Mouse (Mus musculus) stomach, embryonic 14.5 days (tissue): Measurements from ENCODE around the gene Ptprg. TPM values are rescaled to one million over a fixed set of nuclear protein-coding genes. Genes with fewer than 3 reads are reported as not detected.

Experiments used
- ATAC-seq: fragments of 200-750 bp; cut with Nextera tagmentation; 2 replicates; pipeline ENCODE4 v1.8.0; 2017; ENCODE audit warnings: low read depth, moderate TSS enrichment; ENCODE audit not compliant: insufficient number of reproducible peaks, insufficient read depth, low FRiP score
- H3K27ac ChIP-seq: fragments of 300-500 bp; sonication (generic); 2 replicates; pipeline ENCODE4 v1.5.1; 2014; ENCODE audit warnings: mild to moderate bottlenecking, low read length, moderate library complexity, mixed read lengths
- H3K27me3 ChIP-seq: fragments of 300-500 bp; sonication (generic); 2 replicates; pipeline ENCODE4 v1.6.1; 2014; ENCODE audit warnings: low read length, control low read depth, mixed read lengths; ENCODE audit not compliant: control insufficient read depth, insufficient read depth
- H3K36me3 ChIP-seq: fragments of 300-500 bp; sonication (generic); 2 replicates; pipeline ENCODE4 v1.6.1; 2014; ENCODE audit warnings: mild to moderate bottlenecking, control low read depth, low read length, moderate library complexity, mixed read lengths; ENCODE audit not compliant: control insufficient read depth, insufficient read depth
- H3K4me1 ChIP-seq: fragments of 300-500 bp; sonication (generic); 2 replicates; pipeline ENCODE4 v1.6.1; 2014; ENCODE audit warnings: low read length, control low read depth, mixed read lengths; ENCODE audit not compliant: control insufficient read depth, insufficient read depth
- H3K4me2 ChIP-seq: fragments of 300-500 bp; sonication (generic); replicated peaks from 2 replicates; pipeline ENCODE4 v1.6.1; 2014; ENCODE audit warnings: low read depth, low read length, control low read depth
- H3K4me3 ChIP-seq: fragments of 300-500 bp; sonication (generic); 2 replicates; pipeline ENCODE4 v1.5.1; 2014; ENCODE audit warnings: low read depth, low read length, control low read depth
- H3K9ac ChIP-seq: fragments of 300-500 bp; sonication (generic); replicated peaks from 2 replicates; pipeline ENCODE4 v1.6.1; 2014; ENCODE audit warnings: low read depth, mild to moderate bottlenecking, control low read depth, low read length, moderate library complexity, mixed read lengths
- H3K9me3 ChIP-seq: fragments of 300-500 bp; sonication (generic); 2 replicates; pipeline ENCODE4 v1.6.1; 2016; ENCODE audit warnings: low read depth, low read length, control low read depth; ENCODE audit not compliant: control insufficient read depth
- WGBS: fragments of 180-500 bp; shearing (Covaris S2); extraction: QIAGEN DNeasy Blood & Tissue Kit; methylation state at CpG from one replicate; pipeline ENCODE4 v1.1.7; 2014; 5-methylcytosine and 5-hydroxymethylcytosine counted together
- polyA plus RNA-seq: library from polyadenylated mRNA; unstranded; fragments of >200 nt; fragmentation: Nextera tagmentation; extraction: Ambion mirVana; gene quantifications from 2 replicates; pipeline ENCODE4 v1.2.1, GENCODE M21; 2014

Ptprg gene
- polyA plus RNA-seq, 1 experiment from 2014 or later, result 31.3 TPM

GRCm38 (mm10) chr14:12163196-12163595 is 609.9 kb downstream of the Ptprg start:
- ATAC-seq, result no peak
- Histone ChIP-seq H3K4me1 (peaks cover 11% of the 10 kb centered on the region), H3K9me3 (no peaks in the 10 kb centered on the region), H3K27ac (no peak overlapping the region), H3K4me2 (no peak overlapping the region), H3K9ac (no peak overlapping the region), H3K36me3 (peaks cover 3% of the 10 kb centered on the region; the same call in 1 of the 2 replicates), H3K4me3 (no peak overlapping the region), H3K27me3 (no peaks in the 10 kb centered on the region)
- 78% methylated on average over 4 of the region's 4 CpGs for WGBS

- ATAC-seq, result no peak
- 79% methylated on average over 4 of the region's 4 CpGs for WGBS
Measured at GRCm38 (mm10) chr14:12167215-12167614, 613.9 kb downstream of the Ptprg start.

GRCm38 (mm10) chr14:12167651-12168050 is 614.3 kb downstream of the Ptprg start:
- Histone ChIP-seq H3K27me3 (no peaks in the 10 kb centered on the region), H3K9ac (no peak overlapping the region), H3K4me3 (no peak overlapping the region), H3K27ac (no peak overlapping the region), H3K4me2 (no peak overlapping the region), H3K36me3 (peaks cover 3% of the 10 kb centered on the region; the same call in 1 of the 2 replicates), H3K4me1 (peaks cover under 1% of the 10 kb centered on the region; the same call in 1 of the 2 replicates), H3K9me3 (no peaks in the 10 kb centered on the region)
- WGBS, result 89% methylated on average over 8 of the region's 8 CpGs
- no peak for ATAC-seq

More at GRCm38 (mm10) chr14:12167215-12167614, 613.9 kb downstream of the Ptprg start:
- H3K27me3 ChIP-seq, result no peaks in the 10 kb centered on the region
- no peak overlapping the region for H3K4me3 ChIP-seq
- no peaks in the 10 kb centered on the region for H3K9me3 ChIP-seq
- H3K36me3 ChIP-seq, result peaks cover 3% of the 10 kb centered on the region; the same call in 1 of the 2 replicates
- H3K4me1 ChIP-seq, result peaks cover 5% of the 10 kb centered on the region; the same call in 1 of the 2 replicates
- H3K4me2 ChIP-seq, result no peak overlapping the region
- no peak overlapping the region for H3K27ac ChIP-seq
- no peak overlapping the region for H3K9ac ChIP-seq

- no peak overlapping the region for H3K4me2 ChIP-seq
- WGBS, result 33% methylated on average over 5 of the region's 5 CpGs
- no peaks in the 10 kb centered on the region for H3K9me3 ChIP-seq
- H3K27me3 ChIP-seq, result no peaks in the 10 kb centered on the region
- H3K4me1 ChIP-seq, result 0 out of 2 replicates have a peak, but pooled peaks cover 4% of the 10 kb centered on the region
- H3K9ac ChIP-seq, result no peak overlapping the region
- ATAC-seq, result no peak
- no peak overlapping the region for H3K4me3 ChIP-seq
- no peak overlapping the region for H3K27ac ChIP-seq
- H3K36me3 ChIP-seq, result no peaks in the 10 kb centered on the region
Measured at GRCm38 (mm10) chr14:12177436-12177835, 624.1 kb downstream of the Ptprg start.

- WGBS, result 83% methylated on average over 1 of the region's 1 CpGs
- Histone ChIP-seq H3K9me3 (no peaks in the 10 kb centered on the region), H3K36me3 (no peaks in the 10 kb centered on the region), H3K9ac (no peak overlapping the region), H3K4me3 (no peak overlapping the region), H3K4me1 (0 out of 2 replicates have a peak, but pooled peaks cover 4% of the 10 kb centered on the region), H3K27me3 (no peaks in the 10 kb centered on the region), H3K27ac (no peak overlapping the region), H3K4me2 (no peak overlapping the region)
- no peak for ATAC-seq
Measured at GRCm38 (mm10) chr14:12178645-12179044, 625.3 kb downstream of the Ptprg start.

GRCm38 (mm10) chr14:12180116-12180515 is 626.8 kb downstream of the Ptprg start:
- no peak overlapping the region for H3K4me2 ChIP-seq
- H3K36me3 ChIP-seq, result no peaks in the 10 kb centered on the region
- no peak overlapping the region for H3K9ac ChIP-seq
- H3K27ac ChIP-seq, result no peak overlapping the region
- no peaks in the 10 kb centered on the region for H3K27me3 ChIP-seq
- ATAC-seq, result no peak
- WGBS, result 41% methylated on average over 3 of the region's 3 CpGs
- H3K9me3 ChIP-seq, result no peaks in the 10 kb centered on the region
- H3K4me1 ChIP-seq, result 0 out of 2 replicates have a peak, but pooled peaks cover 9% of the 10 kb centered on the region
- H3K4me3 ChIP-seq, result no peak overlapping the region

GRCm38 (mm10) chr14:12185040-12185439 is 631.7 kb downstream of the Ptprg start:
- H3K27me3 ChIP-seq, result no peaks in the 10 kb centered on the region
- H3K36me3 ChIP-seq, result no peaks in the 10 kb centered on the region
- no peak overlapping the region for H3K4me2 ChIP-seq
- ATAC-seq, result no peak
- peaks cover 18% of the 10 kb centered on the region; the same call in 1 of the 2 replicates for H3K4me1 ChIP-seq
- no peak overlapping the region for H3K27ac ChIP-seq
- no peaks in the 10 kb centered on the region for H3K9me3 ChIP-seq
- H3K9ac ChIP-seq, result no peak overlapping the region
- 65% methylated on average over 4 of the region's 4 CpGs for WGBS
- H3K4me3 ChIP-seq, result no peak overlapping the region

- 29% methylated on average over 4 of the region's 4 CpGs for WGBS
- peaks cover 18% of the 10 kb centered on the region; the same call in 1 of the 2 replicates for H3K4me1 ChIP-seq
- H3K9me3 ChIP-seq, result no peaks in the 10 kb centered on the region
- H3K27ac ChIP-seq, result peak overlapping the region; percentile 48; the same call in 1 of the 2 replicates
- no peaks in the 10 kb centered on the region for H3K27me3 ChIP-seq
- no peaks in the 10 kb centered on the region for H3K36me3 ChIP-seq
- no peak overlapping the region for H3K4me3 ChIP-seq
- ATAC-seq, result peak; percentile 14; the same call in 1 of the 2 replicates
- H3K9ac ChIP-seq, result no peak overlapping the region
- no peak overlapping the region for H3K4me2 ChIP-seq
Measured at GRCm38 (mm10) chr14:12188352-12188751, 635.0 kb downstream of the Ptprg start.

- WGBS, result 83% methylated on average over 3 of the region's 3 CpGs
- no peak overlapping the region for H3K4me3 ChIP-seq
- no peak overlapping the region for H3K9ac ChIP-seq
- no peak overlapping the region for H3K27ac ChIP-seq
- H3K27me3 ChIP-seq, result no peaks in the 10 kb centered on the region
- H3K4me1 ChIP-seq, result peaks cover 15% of the 10 kb centered on the region; the same call in 1 of the 2 replicates
- no peak for ATAC-seq
- no peak overlapping the region for H3K4me2 ChIP-seq
- no peaks in the 10 kb centered on the region for H3K36me3 ChIP-seq
- no peaks in the 10 kb centered on the region for H3K9me3 ChIP-seq
Measured at GRCm38 (mm10) chr14:12189266-12189665, 635.9 kb downstream of the Ptprg start.
